Mouse (Mus musculus) yolk sac, embryonic 10.5 days (tissue): Measurements from ENCODE around the gene Krtap6-5.
"Not testable (repeated sequence)": the region's sequence is repeated elsewhere in the genome, so short reads cannot be mapped to it uniquely, and the experiment has no call there.

Experiments
- DNase-seq: peaks from one replicate; pipeline ENCODE4 v3.0.0-alpha.2; 2017; ENCODE audit warnings: low spot score

Krtap6-5 gene

GRCm38 (mm10) chr16:89047783-89048182 is at the start of gene Krtap6-5:
Gene Krtap6-5 (minus strand): TSS chr16:89047883.
- DNase-seq: no peak

DNA sequence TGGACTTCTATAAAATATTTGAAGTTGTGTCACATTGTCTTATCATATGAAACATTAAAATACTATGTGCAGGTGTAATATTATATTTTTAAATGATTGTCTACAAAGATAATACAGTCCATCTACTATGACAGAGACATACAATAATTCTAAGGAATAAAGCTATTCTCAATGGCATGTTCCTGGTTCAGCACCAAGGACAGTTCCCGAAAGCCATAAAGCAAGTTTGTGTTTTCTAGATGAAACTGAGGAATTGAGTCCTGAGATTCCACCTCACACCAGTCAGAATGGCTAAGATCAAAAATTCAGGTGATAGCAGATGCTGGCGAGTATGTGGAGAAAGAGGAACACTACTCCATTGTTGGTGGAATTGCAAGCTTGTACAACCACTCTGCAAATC is 23.4 kb upstream of the Krtap6-5 start:
- not testable (repeated sequence) for DNase-seq

GRCm38 (mm10) chr16:89063902-89064301 is 16.2 kb upstream of the Krtap6-5 start, which contains the start of gene 1110025L11Rik:
Gene 1110025L11Rik (minus strand): TSS chr16:89064002.
- DNase-seq: not testable (repeated sequence)

GRCm38 (mm10) chr16:89041372-89041771 is 6.3 kb downstream of the Krtap6-5 start, which contains the start of gene Gm10228:
Gene Gm10228 (minus strand): TSS chr16:89041472.
- not testable (repeated sequence) for DNase-seq

DNA sequence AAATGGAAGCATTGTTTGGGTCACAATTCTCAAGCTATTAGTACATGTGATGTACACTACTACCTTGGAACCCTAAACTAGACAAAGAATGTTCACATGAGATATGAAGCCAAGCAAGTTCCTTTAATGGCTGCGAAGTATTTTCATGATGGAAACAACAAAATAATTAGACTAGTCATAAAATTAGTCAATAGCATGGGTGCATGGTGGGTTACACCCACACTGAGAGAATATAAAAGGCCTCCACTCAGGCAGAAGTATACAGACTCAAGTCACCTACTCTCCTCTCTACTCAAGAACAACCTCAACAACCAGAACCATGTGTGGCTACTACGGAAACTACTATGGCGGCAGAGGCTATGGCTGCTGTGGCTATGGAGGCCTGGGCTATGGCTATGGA is 16.3 kb downstream of the Krtap6-5 start, which contains the start of gene Krtap6-1:
Gene Krtap6-1, plus strand, starts transcription at position 301 of the 400 bp plus-strand sequence.
- DNase-seq: not testable (repeated sequence)

DNA sequence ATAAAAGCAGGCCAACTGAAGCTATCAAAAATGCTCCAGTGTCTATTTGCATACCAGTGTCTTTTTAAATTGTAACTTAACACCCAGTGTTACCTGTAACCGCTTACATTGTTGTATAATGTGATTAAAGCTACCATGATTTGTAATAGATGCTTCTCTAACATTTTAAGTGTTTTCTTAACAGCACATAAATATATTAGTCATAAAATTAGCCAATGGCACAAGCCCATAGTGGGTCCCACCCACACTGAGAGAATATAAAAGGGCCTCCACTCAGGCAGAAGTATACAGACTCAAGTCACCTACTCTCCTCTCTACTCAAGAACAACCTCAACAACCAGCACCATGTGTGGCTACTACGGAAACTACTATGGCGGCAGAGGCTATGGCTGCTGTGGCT is 32.7 kb downstream of the Krtap6-5 start, which contains the start of gene Gm10229:
Gene Gm10229, plus strand, starts transcription at position 301 of the 400 bp plus-strand sequence.
- not testable (repeated sequence) for DNase-seq

- no peak for DNase-seq
Measured at GRCm38 (mm10) chr16:89013973-89014372, 33.7 kb downstream of the Krtap6-5 start.

DNA sequence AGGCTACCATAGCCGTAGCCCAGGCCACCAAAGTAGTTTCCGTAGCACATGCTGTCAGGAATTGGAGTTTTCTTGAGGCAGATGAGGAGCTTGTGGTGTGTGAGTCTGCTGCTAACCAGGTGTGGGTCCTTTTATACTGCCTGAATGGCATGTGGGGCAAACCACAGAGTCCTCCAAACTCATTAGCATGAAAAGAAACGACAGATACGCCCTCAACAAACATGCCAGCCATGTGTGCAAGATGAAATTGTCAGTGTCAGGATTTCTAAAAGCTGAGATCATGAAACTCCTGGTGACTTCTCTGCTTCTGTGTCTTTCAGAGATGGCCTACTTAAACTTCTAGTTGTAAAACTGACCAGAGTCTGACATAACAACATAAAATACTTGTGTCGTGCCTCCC is 37.0 kb downstream of the Krtap6-5 start, which contains the start of gene Krtap22-2:
Gene Krtap22-2, minus strand, starts transcription at position 101 of the 400 bp plus-strand sequence.
- DNase-seq: no peak
